Comparison of ENCODE assay signal across 18 mouse cellular contexts in the genomic region with DNA sequence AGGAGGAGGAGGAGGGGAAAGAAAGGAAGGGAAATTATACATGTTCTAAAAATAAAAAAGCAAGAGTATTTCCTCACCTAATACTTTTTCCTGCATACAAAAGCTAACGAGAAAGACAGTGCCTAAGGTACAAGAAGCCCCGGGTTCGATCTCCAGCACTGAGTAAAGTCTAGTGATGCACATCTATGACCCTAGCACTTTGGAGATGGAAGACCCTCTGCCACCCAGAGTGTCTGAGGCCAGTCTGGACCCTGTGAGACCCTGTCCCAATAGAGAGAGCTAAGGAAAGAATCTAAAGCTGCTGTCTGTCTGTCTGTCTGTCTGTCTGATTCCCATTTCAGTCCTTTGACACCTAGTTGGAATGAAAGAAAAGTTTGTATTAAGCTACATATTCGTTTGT. TPM values are rescaled to one million over a fixed set of nuclear protein-coding genes. Genes with fewer than 3 reads are reported as not detected.
DNase-seq lines count a peak whose midpoint lies in the region; ATAC-seq and TF ChIP-seq lines count a peak whose summit lies in the region.
"Had no signal": no experiment of that assay in that cellular context is flagged by ENCODE, and none has a peak within 500 bp of the region (broad histone marks: within the 10 kb centered on the region; RNA-seq: fewer than 3 reads in every experiment).

No protein-coding gene starts in this region.

- peak; percentile 66 for ATAC-seq in midbrain, embryonic 11.5 days (ENCODE audit: low FRiP score)
- ATAC-seq in midbrain, postnatal 0 days (ENCODE audit: low FRiP score): no peak
- ATAC-seq in forebrain, embryonic 14.5 days: no peak
- ATAC-seq in midbrain, embryonic 12.5 days (ENCODE audit: low FRiP score, low read depth): peak; percentile 55; the same call in 1 of the 2 replicates
- ATAC-seq in neural tube, embryonic 15.5 days (ENCODE audit: low FRiP score): no peak
- ATAC-seq: liver, postnatal 0 days had no signal

- no peak overlapping the region for H3K4me3 ChIP-seq in midbrain, embryonic 11.5 days (ENCODE audit: low read depth, low read length)
- H3K4me3 ChIP-seq in midbrain, postnatal 0 days (ENCODE audit: low read depth, low read length): no peak overlapping the region
- no peak overlapping the region for H3K4me3 ChIP-seq in forebrain, embryonic 14.5 days (ENCODE audit: low read depth, low read length)
- no peak overlapping the region for H3K4me3 ChIP-seq in midbrain, embryonic 12.5 days
- H3K4me3 ChIP-seq in neural tube, embryonic 15.5 days (replicated peaks): no peak overlapping the region
- H3K4me3 ChIP-seq: layer of hippocampus, adult 2 months; megakaryocyte, embryonic 14.5 days had no signal

- H3K4me1 ChIP-seq in midbrain, embryonic 11.5 days (ENCODE audit: control insufficient read depth, insufficient read depth, low read length): peaks cover 26% of the 10 kb centered on the region
- no peaks in the 10 kb centered on the region for H3K4me1 ChIP-seq in midbrain, postnatal 0 days (ENCODE audit: insufficient read depth, low read length)
- peaks cover 19% of the 10 kb centered on the region; the same call in 1 of the 2 replicates for H3K4me1 ChIP-seq in forebrain, embryonic 14.5 days (ENCODE audit: control insufficient read depth, insufficient read depth, low read length)
- peaks cover 29% of the 10 kb centered on the region for H3K4me1 ChIP-seq in midbrain, embryonic 12.5 days
- peaks cover 25% of the 10 kb centered on the region for H3K4me1 ChIP-seq in neural tube, embryonic 15.5 days
- H3K4me1 ChIP-seq: megakaryocyte, embryonic 14.5 days had no signal

- no peaks in the 10 kb centered on the region for H3K9me3 ChIP-seq in midbrain, embryonic 11.5 days (ENCODE audit: control insufficient read depth, low read length)
- H3K9me3 ChIP-seq in midbrain, postnatal 0 days (ENCODE audit: low read length): no peaks in the 10 kb centered on the region
- H3K9me3 ChIP-seq in forebrain, embryonic 14.5 days (replicated peaks; ENCODE audit: control insufficient read depth, low read length): no peaks in the 10 kb centered on the region
- no peaks in the 10 kb centered on the region for H3K9me3 ChIP-seq in midbrain, embryonic 12.5 days
- no peaks in the 10 kb centered on the region for H3K9me3 ChIP-seq in neural tube, embryonic 15.5 days (replicated peaks)
- H3K9me3 ChIP-seq: megakaryocyte, embryonic 14.5 days had no signal

- H3K27ac ChIP-seq in midbrain, embryonic 11.5 days (ENCODE audit: low read depth, low read length): peak overlapping the region; percentile 73
- H3K27ac ChIP-seq in midbrain, postnatal 0 days (ENCODE audit: low read depth, low read length): no peak overlapping the region
- peak overlapping the region; percentile 40; the same call in 1 of the 2 replicates for H3K27ac ChIP-seq in forebrain, embryonic 14.5 days (ENCODE audit: low read depth, low read length)
- peak overlapping the region; percentile 81 for H3K27ac ChIP-seq in midbrain, embryonic 12.5 days (replicated peaks)
- 0 out of 2 replicates have a peak overlapping the region, but pooled peaks have one; percentile 49 for H3K27ac ChIP-seq in neural tube, embryonic 15.5 days (replicated peaks)
- H3K27ac ChIP-seq: layer of hippocampus, adult 2 months had no signal

- no peak overlapping the region for H3K4me2 ChIP-seq in midbrain, embryonic 11.5 days
- no peak overlapping the region for H3K4me2 ChIP-seq in midbrain, postnatal 0 days (ENCODE audit: low read depth, low read length, poor library complexity, severe bottlenecking)
- no peak overlapping the region for H3K4me2 ChIP-seq in forebrain, embryonic 14.5 days (ENCODE audit: low read length)
- H3K4me2 ChIP-seq in midbrain, embryonic 12.5 days (replicated peaks): no peak overlapping the region
- H3K4me2 ChIP-seq in neural tube, embryonic 15.5 days: no peak overlapping the region
- H3K4me2 ChIP-seq: heart, embryonic 11.5 days had no signal

- H3K36me3 ChIP-seq in midbrain, embryonic 11.5 days (ENCODE audit: control insufficient read depth, insufficient read depth, low read length): no peaks in the 10 kb centered on the region
- H3K36me3 ChIP-seq in midbrain, postnatal 0 days (ENCODE audit: insufficient read depth, low read length): no peaks in the 10 kb centered on the region
- no peaks in the 10 kb centered on the region for H3K36me3 ChIP-seq in forebrain, embryonic 14.5 days (ENCODE audit: control insufficient read depth, insufficient read depth, low read length)
- no peaks in the 10 kb centered on the region for H3K36me3 ChIP-seq in midbrain, embryonic 12.5 days
- no peaks in the 10 kb centered on the region for H3K36me3 ChIP-seq in neural tube, embryonic 15.5 days

- no peaks in the 10 kb centered on the region for H3K27me3 ChIP-seq in midbrain, embryonic 11.5 days (ENCODE audit: control insufficient read depth, insufficient read depth, low read length)
- H3K27me3 ChIP-seq in midbrain, postnatal 0 days (ENCODE audit: insufficient read depth, low read length): no peaks in the 10 kb centered on the region
- no peaks in the 10 kb centered on the region for H3K27me3 ChIP-seq in forebrain, embryonic 14.5 days (replicated peaks; ENCODE audit: control insufficient read depth, insufficient read depth, low read length)
- no peaks in the 10 kb centered on the region for H3K27me3 ChIP-seq in midbrain, embryonic 12.5 days
- no peaks in the 10 kb centered on the region for H3K27me3 ChIP-seq in neural tube, embryonic 15.5 days (replicated peaks)

- peak; percentile 79 for DNase-seq in midbrain, embryonic 11.5 days (ENCODE audit: low spot score, missing footprints)
- no peak for DNase-seq in midbrain, postnatal 0 days (ENCODE audit: low spot score)
- DNase-seq in forebrain, embryonic 14.5 days (ENCODE audit: low spot score): no peak
- no peak for DNase-seq in adrenal gland, postnatal 25 days
- DNase-seq in right cerebral cortex, adult 18-20 months: no peak
- DNase-seq: adrenal gland, adult 2 months; cerebellum, adult 11-12 months; gastrocnemius, postnatal 36 days; kidney, adult 8-10 months; liver, postnatal 0 days; right cerebral cortex, postnatal 25 days; thymus, postnatal 36 days had no signal

- TF ChIP-seq CTCF in midbrain, postnatal 0 days (IDR thresholded peaks at IDR 0.05): no peak

- H3K9ac ChIP-seq in midbrain, embryonic 11.5 days (ENCODE audit: low read length): peak overlapping the region; percentile 46
- H3K9ac ChIP-seq in midbrain, postnatal 0 days (replicated peaks; ENCODE audit: low read length, poor library complexity, severe bottlenecking): no peak overlapping the region
- no peak overlapping the region for H3K9ac ChIP-seq in forebrain, embryonic 14.5 days (ENCODE audit: low read length)
- H3K9ac ChIP-seq in midbrain, embryonic 12.5 days (replicated peaks): no peak overlapping the region
- no peak overlapping the region for H3K9ac ChIP-seq in neural tube, embryonic 15.5 days (replicated peaks)
- H3K9ac ChIP-seq: liver, postnatal 0 days had no signal

- WGBS in midbrain, embryonic 11.5 days: 65% methylated on average over 4 of the region's 4 CpGs
- 57% methylated on average over 4 of the region's 4 CpGs for WGBS in midbrain, postnatal 0 days
- 43% methylated on average over 4 of the region's 4 CpGs for WGBS in forebrain, embryonic 14.5 days
- WGBS in midbrain, embryonic 12.5 days: 57% methylated on average over 4 of the region's 4 CpGs
- WGBS in neural tube, embryonic 15.5 days: 47% methylated on average over 4 of the region's 4 CpGs

RNA-seq across cellular contexts. Expression of a gene that starts 40.0 kb away (rescaled TPM):
- polyA plus RNA-seq in midbrain, embryonic 11.5 days (2014; fragmentation: Nextera tagmentation; extraction: Ambion mirVana): 31.9 and 34.0 TPM in 2 replicates
- 20.7 and 21.9 TPM in 2 replicates for total RNA-seq in midbrain, postnatal 0 days (2014; rRNA removed)
- 7.9 TPM in 2 replicates for polyA plus RNA-seq in midbrain, postnatal 0 days (2015; fragmentation: Nextera tagmentation; extraction: Ambion mirVana)
- 38.2 and 39.9 TPM in 2 replicates for polyA plus RNA-seq in forebrain, embryonic 14.5 days (2014; fragmentation: Nextera tagmentation; extraction: Ambion mirVana)
- 32.4 and 33.8 TPM in 2 replicates for polyA plus RNA-seq in midbrain, embryonic 12.5 days (2016; fragmentation: Nextera tagmentation; extraction: Ambion mirVana)
- 19.8 and 20.0 TPM in 2 replicates for polyA plus RNA-seq in neural tube, embryonic 15.5 days (2015; fragmentation: Nextera tagmentation; extraction: Ambion mirVana)
- total RNA-seq in adrenal gland, postnatal 25 days (2021): 21.3 and 25.3 TPM in 2 replicates
- polyA plus RNA-seq: C2C12 had no signal

Comparison
In these comparisons a context has a peak if more than half of its experiments do, and no peak if none do; other contexts are left out.
1. ATAC-seq: peak in midbrain, embryonic 11.5 days (single experiment) and midbrain, embryonic 12.5 days (single experiment); none in midbrain, postnatal 0 days (single experiment), forebrain, embryonic 14.5 days (single experiment) and neural tube, embryonic 15.5 days (single experiment).